Mouse (Mus musculus) intestine, embryonic 15.5 days (tissue): ENCODE measurements around the gene Fbln1. TPM values are rescaled to one million over a fixed set of nuclear protein-coding genes. Genes with fewer than 3 reads are reported as not detected.

Experiments used
- ATAC-seq: fragments of 200-750 bp; cut with Nextera tagmentation; 2 replicates; pipeline ENCODE4 v1.8.0; 2017; ENCODE audit warnings: moderate TSS enrichment, moderate library complexity
- H3K27ac ChIP-seq: fragments of 300-500 bp; sonication (generic); 2 replicates; pipeline ENCODE4 v1.5.1; 2015; ENCODE audit warnings: mild to moderate bottlenecking, inconsistent platforms
- H3K27me3 ChIP-seq: fragments of 300-500 bp; sonication (generic); replicated peaks from 2 replicates; pipeline ENCODE4 v1.6.1; 2015; ENCODE audit warnings: inconsistent platforms
- H3K36me3 ChIP-seq: fragments of 300-500 bp; sonication (generic); 2 replicates; pipeline ENCODE4 v1.6.1; 2015; ENCODE audit warnings: inconsistent platforms
- H3K4me1 ChIP-seq: fragments of 300-500 bp; sonication (generic); replicated peaks from 2 replicates; pipeline ENCODE4 v1.6.1; 2015; ENCODE audit warnings: inconsistent platforms
- H3K4me2 ChIP-seq: fragments of 300-500 bp; sonication (generic); replicated peaks from 2 replicates; pipeline ENCODE4 v1.6.1; 2015; ENCODE audit warnings: mild to moderate bottlenecking, inconsistent platforms
- H3K4me3 ChIP-seq: fragments of 300-500 bp; sonication (generic); replicated peaks from 2 replicates; pipeline ENCODE4 v1.5.1; 2015; ENCODE audit warnings: inconsistent platforms
- H3K9ac ChIP-seq: fragments of 300-500 bp; sonication (generic); 2 replicates; pipeline ENCODE4 v1.6.1; 2015; ENCODE audit warnings: inconsistent platforms
- H3K9me3 ChIP-seq: fragments of 300-500 bp; sonication (generic); 2 replicates; pipeline ENCODE4 v1.6.1; 2016; ENCODE audit warnings: inconsistent platforms
- WGBS: fragments of 180-500 bp; shearing (Covaris S2); methylation state at CpG from one replicate; pipeline ENCODE4 v1.1.7; 2015; 5-methylcytosine and 5-hydroxymethylcytosine counted together
- polyA plus RNA-seq: library from polyadenylated mRNA; unstranded; fragments of >200 nt; fragmentation: Nextera tagmentation; extraction: Ambion mirVana; gene quantifications from 2 replicates; pipeline ENCODE4 v1.2.1, GENCODE M21; 2015

Fbln1 gene
- polyA plus RNA-seq, 1 experiment from 2014 or later, result 194 TPM

- no peaks in the 10 kb centered on the region for H3K9me3 ChIP-seq
- 4% methylated on average over 10 of the region's 10 CpGs for WGBS
- H3K27me3 ChIP-seq, result no peaks in the 10 kb centered on the region
- peaks cover 33% of the 10 kb centered on the region for H3K4me1 ChIP-seq
- no peak for ATAC-seq
- H3K36me3 ChIP-seq, result 0 out of 2 replicates have a peak, but pooled peaks cover 5% of the 10 kb centered on the region
- H3K9ac ChIP-seq, result peak overlapping the region; percentile 81
- H3K27ac ChIP-seq, result peak overlapping the region; percentile 89
- peak overlapping the region; percentile 92 for H3K4me2 ChIP-seq
- H3K4me3 ChIP-seq, result peak overlapping the region; percentile 80
These were observed 2.6 kb downstream of the Fbln1 start for GRCm38 (mm10) chr15:85208332-85208731.

- H3K4me1 ChIP-seq, result peaks cover 33% of the 10 kb centered on the region
- ATAC-seq, result no peak
- no peaks in the 10 kb centered on the region for H3K27me3 ChIP-seq
- 85% methylated on average over 3 of the region's 3 CpGs for WGBS
- H3K4me2 ChIP-seq, result no peak overlapping the region
- H3K27ac ChIP-seq, result no peak overlapping the region
- no peak overlapping the region for H3K4me3 ChIP-seq
- H3K36me3 ChIP-seq, result 0 out of 2 replicates have a peak, but pooled peaks cover 7% of the 10 kb centered on the region
- no peaks in the 10 kb centered on the region for H3K9me3 ChIP-seq
- no peak overlapping the region for H3K9ac ChIP-seq
These were observed 3.6 kb downstream of the Fbln1 start for GRCm38 (mm10) chr15:85209341-85209740.

- Histone ChIP-seq H3K9ac (no peak overlapping the region), H3K4me3 (no peak overlapping the region), H3K36me3 (peaks cover 18% of the 10 kb centered on the region; the same call in 1 of the 2 replicates), H3K4me1 (peaks cover 33% of the 10 kb centered on the region), H3K4me2 (no peak overlapping the region), H3K9me3 (no peaks in the 10 kb centered on the region), H3K27me3 (no peaks in the 10 kb centered on the region), H3K27ac (no peak overlapping the region)
- WGBS, result 59% methylated on average over 12 of the region's 12 CpGs
- ATAC-seq, result no peak
These were observed 4.9 kb downstream of the Fbln1 start for GRCm38 (mm10) chr15:85210686-85211085.

GRCm38 (mm10) chr15:85211101-85211760 lies 5.5 kb downstream of the Fbln1 start:
- Histone ChIP-seq H3K4me2 (no peak overlapping the region), H3K9ac (no peak overlapping the region), H3K9me3 (no peaks in the 10 kb centered on the region), H3K27ac (no peak overlapping the region), H3K36me3 (peaks cover 24% of the 10 kb centered on the region; the same call in 1 of the 2 replicates), H3K4me3 (no peak overlapping the region), H3K27me3 (no peaks in the 10 kb centered on the region), H3K4me1 (peaks cover 33% of the 10 kb centered on the region)
- ATAC-seq, result no peak
- 93% methylated on average over 18 of the region's 18 CpGs for WGBS

- no peaks in the 10 kb centered on the region for H3K9me3 ChIP-seq
- WGBS, result 96% methylated on average over 7 of the region's 7 CpGs
- no peak overlapping the region for H3K4me3 ChIP-seq
- peaks cover 4% of the 10 kb centered on the region for H3K4me1 ChIP-seq
- H3K36me3 ChIP-seq, result peaks cover 21% of the 10 kb centered on the region; the same call in 1 of the 2 replicates
- H3K27me3 ChIP-seq, result no peaks in the 10 kb centered on the region
- no peak; the same call in 1 of the 2 replicates for ATAC-seq
- H3K27ac ChIP-seq, result no peak overlapping the region
- no peak overlapping the region for H3K9ac ChIP-seq
- no peak overlapping the region for H3K4me2 ChIP-seq
These were observed 10.5 kb downstream of the Fbln1 start for GRCm38 (mm10) chr15:85216069-85216813.

GRCm38 (mm10) chr15:85218617-85219265 lies 13.0 kb downstream of the Fbln1 start:
- H3K36me3 ChIP-seq, result peaks cover 20% of the 10 kb centered on the region
- no peaks in the 10 kb centered on the region for H3K9me3 ChIP-seq
- whole genome bisulfite sequencing, result 74% methylated on average over 5 of the region's 5 CpGs
- no peaks in the 10 kb centered on the region for H3K27me3 ChIP-seq
- no peak overlapping the region for H3K9ac ChIP-seq
- H3K27ac ChIP-seq, result no peak overlapping the region
- no peak overlapping the region for H3K4me3 ChIP-seq
- no peak overlapping the region for H3K4me2 ChIP-seq
- H3K4me1 ChIP-seq, result peaks cover 12% of the 10 kb centered on the region
- no peak for ATAC-seq

GRCm38 (mm10) chr15:85220371-85220770 lies 14.6 kb downstream of the Fbln1 start:
- Histone ChIP-seq H3K36me3 (peaks cover 25% of the 10 kb centered on the region), H3K9me3 (no peaks in the 10 kb centered on the region), H3K9ac (no peak overlapping the region), H3K4me3 (no peak overlapping the region), H3K27me3 (no peaks in the 10 kb centered on the region), H3K4me1 (peaks cover 12% of the 10 kb centered on the region), H3K4me2 (no peak overlapping the region), H3K27ac (no peak overlapping the region)
- ATAC-seq, result no peak
- 86% methylated on average over 6 of the region's 6 CpGs for WGBS

GRCm38 (mm10) chr15:85221115-85221854 lies 15.5 kb downstream of the Fbln1 start:
- H3K4me3 ChIP-seq, result no peak overlapping the region
- H3K27ac ChIP-seq, result 0 out of 2 replicates have a peak overlapping the region, but pooled peaks have one; percentile 17
- no peak overlapping the region for H3K9ac ChIP-seq
- peak; percentile 44 for ATAC-seq
- 51% methylated on average over 12 of the region's 12 CpGs for WGBS
- H3K27me3 ChIP-seq, result no peaks in the 10 kb centered on the region
- no peak overlapping the region for H3K4me2 ChIP-seq
- peaks cover 12% of the 10 kb centered on the region for H3K4me1 ChIP-seq
- H3K36me3 ChIP-seq, result peaks cover 24% of the 10 kb centered on the region
- H3K9me3 ChIP-seq, result no peaks in the 10 kb centered on the region

GRCm38 (mm10) chr15:85225693-85226092 lies 19.9 kb downstream of the Fbln1 start:
- 91% methylated on average over 3 of the region's 3 CpGs for WGBS

GRCm38 (mm10) chr15:85226841-85227240 lies 21.1 kb downstream of the Fbln1 start:
- no peaks in the 10 kb centered on the region for H3K9me3 ChIP-seq
- H3K36me3 ChIP-seq, result peaks cover 47% of the 10 kb centered on the region
- H3K4me3 ChIP-seq, result no peak overlapping the region
- no peak overlapping the region for H3K4me2 ChIP-seq
- ATAC-seq, result no peak
- no peaks in the 10 kb centered on the region for H3K27me3 ChIP-seq
- no peak overlapping the region for H3K27ac ChIP-seq
- WGBS, result 76% methylated on average over 7 of the region's 7 CpGs
- peaks cover 16% of the 10 kb centered on the region for H3K4me1 ChIP-seq
- H3K9ac ChIP-seq, result no peak overlapping the region

More at GRCm38 (mm10) chr15:85225693-85226092, 19.9 kb downstream of the Fbln1 start:
- Histone ChIP-seq H3K36me3 (peaks cover 44% of the 10 kb centered on the region), H3K27ac (no peak overlapping the region), H3K4me1 (peaks cover 21% of the 10 kb centered on the region), H3K27me3 (no peaks in the 10 kb centered on the region), H3K4me3 (no peak overlapping the region), H3K9ac (no peak overlapping the region), H3K4me2 (no peak overlapping the region), H3K9me3 (no peaks in the 10 kb centered on the region)
- no peak for ATAC-seq

GRCm38 (mm10) chr15:85228568-85228967 lies 22.8 kb downstream of the Fbln1 start:
- Histone ChIP-seq H3K4me1 (peaks cover 21% of the 10 kb centered on the region), H3K9ac (no peak overlapping the region), H3K27ac (no peak overlapping the region), H3K9me3 (no peaks in the 10 kb centered on the region), H3K4me2 (no peak overlapping the region), H3K4me3 (no peak overlapping the region), H3K36me3 (peaks cover 46% of the 10 kb centered on the region), H3K27me3 (no peaks in the 10 kb centered on the region)
- WGBS, result 62% methylated on average over 3 of the region's 3 CpGs
- ATAC-seq, result no peak
